Mouse (Mus musculus) hindbrain, embryonic 10.5 days (tissue): Measurements from ENCODE around the gene Acvr2b. TPM values are rescaled to one million over a fixed set of nuclear protein-coding genes. Genes with fewer than 3 reads are reported as not detected.

Source experiments
- DNase-seq: peaks from one replicate; pipeline ENCODE4 v3.0.0-alpha.2; 2017; ENCODE audit warnings: low spot score
- H3K27ac ChIP-seq: fragments of 300-500 bp; sonication (generic); 2 replicates; pipeline ENCODE4 v1.5.1; 2016; ENCODE audit warnings: mild to moderate bottlenecking, moderate library complexity
- H3K27me3 ChIP-seq: fragments of 300-500 bp; sonication (generic); 2 replicates; pipeline ENCODE4 v1.6.1; 2016; ENCODE audit warnings: mild to moderate bottlenecking; ENCODE audit not compliant: poor library complexity, insufficient read depth, severe bottlenecking
- H3K36me3 ChIP-seq: fragments of 300-500 bp; sonication (generic); 2 replicates; pipeline ENCODE4 v1.6.1; 2016; ENCODE audit warnings: mild to moderate bottlenecking, moderate library complexity
- H3K4me1 ChIP-seq: fragments of 300-500 bp; sonication (generic); replicated peaks from 2 replicates; pipeline ENCODE4 v1.6.1; 2016; ENCODE audit warnings: mild to moderate bottlenecking
- H3K4me3 ChIP-seq: fragments of 300-500 bp; sonication (generic); 2 replicates; pipeline ENCODE4 v1.5.1; 2016; ENCODE audit warnings: mild to moderate bottlenecking, moderate library complexity
- H3K9me3 ChIP-seq: fragments of 300-500 bp; sonication (generic); 2 replicates; pipeline ENCODE4 v1.6.1; 2016; ENCODE audit warnings: mild to moderate bottlenecking, moderate library complexity
- WGBS: fragments of 180-500 bp; shearing (Covaris S2); methylation state at CpG from one replicate; pipeline ENCODE4 v1.1.7; 2016; 5-methylcytosine and 5-hydroxymethylcytosine counted together
- polyA plus RNA-seq: library from polyadenylated mRNA; unstranded; fragments of >200 nt; fragmentation: Nextera tagmentation; extraction: Ambion mirVana; gene quantifications from 2 replicates; pipeline ENCODE4 v1.2.1, GENCODE M21; 2016

Gene Acvr2b
- polyA plus RNA-seq, 1 experiment from 2014 or later = 80.3 TPM

- peaks cover 18% of the 10 kb centered on the region for H3K4me1 ChIP-seq
- WGBS = 66% methylated on average over 9 of the region's 9 CpGs
- H3K36me3 ChIP-seq = no peaks in the 10 kb centered on the region
- no peak overlapping the region for H3K4me3 ChIP-seq
- peak overlapping the region; percentile 8; the same call in 1 of the 2 replicates for H3K27ac ChIP-seq
- DNase-seq = no peak
- H3K27me3 ChIP-seq = 0 out of 2 replicates have a peak, but pooled peaks cover 3% of the 10 kb centered on the region
- H3K9me3 ChIP-seq = no peaks in the 10 kb centered on the region
These were observed 82.5 kb downstream of the Acvr2b start for GRCm38 (mm10) chr9:119484420-119484819.

Other genes starting within 250 kb of the Acvr2b start
- gene Acaa1b, start 245.0 kb upstream of the Acvr2b start, polyA plus RNA-seq = 1.3 and 1.5 TPM in 2 replicates
- not detected in 2 replicates for gene Gm47289, start 243.0 kb upstream of the Acvr2b start, polyA plus RNA-seq
- not detected in 2 replicates for gene Slc22a13, start 193.0 kb upstream of the Acvr2b start, polyA plus RNA-seq
- 14.3 and 14.7 TPM in 2 replicates for gene Oxsr1, start 79.7 kb upstream of the Acvr2b start, polyA plus RNA-seq
- gene Acaa1a, start 62.4 kb upstream of the Acvr2b start, polyA plus RNA-seq = 73.5 and 81.5 TPM in 2 replicates
- 8.2 and 8.4 TPM in 2 replicates for gene Myd88, start 60.7 kb upstream of the Acvr2b start, polyA plus RNA-seq
- gene Xylb, start 44.7 kb upstream of the Acvr2b start, polyA plus RNA-seq = 6.6 and 7.0 TPM in 2 replicates
- gene Slc22a14, start 36.6 kb upstream of the Acvr2b start, polyA plus RNA-seq = 0.10 TPM in 1 of 2 replicates, not detected in the other
- 37.2 and 39.4 TPM in 2 replicates for gene Exog, start 42.8 kb downstream of the Acvr2b start, polyA plus RNA-seq
- gene Scn5a, start 176.9 kb downstream of the Acvr2b start, polyA plus RNA-seq = 0.55 and 0.93 TPM in 2 replicates